Mouse (Mus musculus): ENCODE data around the gene Impg2. TPM values are rescaled to one million over a fixed set of nuclear protein-coding genes. Genes with fewer than 3 reads are reported as not detected.

Impg2 gene
- polyA plus RNA-seq, 1 experiment from 2014 or later = 0.08 TPM

DNA sequence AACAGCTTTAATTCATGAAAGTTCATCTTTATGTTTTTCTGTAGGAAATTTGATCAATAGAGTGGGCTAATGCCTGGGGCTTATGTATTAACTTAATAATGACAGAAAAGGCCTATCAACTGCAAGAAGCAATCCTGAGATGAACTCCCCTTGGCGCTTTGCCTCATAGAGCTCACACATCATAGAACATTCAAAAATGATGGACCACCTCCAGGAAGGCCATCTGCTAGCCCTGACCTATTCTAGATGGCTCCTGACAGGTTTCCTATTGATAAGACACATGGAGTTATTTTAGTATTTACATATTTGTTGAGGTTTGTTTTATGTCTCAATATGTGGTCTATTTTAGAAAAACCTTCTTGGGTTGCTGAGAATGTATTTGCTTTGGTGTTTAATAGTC is 79.2 kb downstream of the Impg2 start:
- Histone ChIP-seq H3K36me3 (ENCODE audit: control insufficient read depth, insufficient read depth, low read length) (no peaks in the 10 kb centered on the region), H3K4me2 (ENCODE audit: low read length) (no peak overlapping the region), H3K4me3 (ENCODE audit: control insufficient read depth in 1 of 2, insufficient read depth in 1 of 2, low read depth in 1 of 2, low read length in 2 of 2) (no peak overlapping the region), H3K4me1 (ENCODE audit: control insufficient read depth in 2 of 2, insufficient read depth in 2 of 2, low read length in 2 of 2) (no peaks in the 10 kb centered on the region; a peak in 1 of 4 replicates), H3K27ac (replicated peaks in 1 of 2; ENCODE audit: control insufficient read depth in 1 of 2, insufficient read depth in 1 of 2, low read depth in 2 of 2, low read length in 2 of 2) (no peak overlapping the region), H3K27me3 (ENCODE audit: control insufficient read depth, insufficient read depth, low read length) (no peaks in the 10 kb centered on the region), H3K9me3 (ENCODE audit: control insufficient read depth, low read length) (no peaks in the 10 kb centered on the region), H3K9ac (ENCODE audit: low read length) (no peak overlapping the region)
- ATAC-seq (ENCODE audit: insufficient number of reproducible peaks, insufficient read depth, low FRiP score, low read depth) = no peak
- WGBS = 75% methylated on average over 1 of the region's 1 CpGs

DNA sequence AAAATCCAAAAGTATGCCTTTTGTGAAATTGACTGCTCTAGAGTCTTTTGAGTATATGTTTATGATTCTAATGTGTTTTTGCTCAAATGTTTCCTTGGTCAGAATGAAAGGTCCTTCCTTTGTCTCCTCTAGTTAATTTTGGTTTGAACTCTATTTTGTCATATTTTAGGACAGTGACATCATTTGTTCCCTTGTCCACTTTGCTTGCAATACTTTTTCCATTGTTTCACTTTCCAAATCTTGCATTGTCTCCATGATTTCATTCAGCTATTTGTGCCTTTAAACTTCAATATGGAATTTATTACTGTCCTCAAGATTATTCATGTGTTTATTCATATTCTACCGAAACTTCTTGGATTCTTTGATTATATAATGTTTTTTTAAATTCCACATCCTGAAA is 79.8 kb downstream of the Impg2 start:
- no peaks in the 10 kb centered on the region for H3K27me3 ChIP-seq (ENCODE audit: control insufficient read depth, insufficient read depth, low read length)
- 75% methylated on average over 1 of the region's 1 CpGs for WGBS
- no peaks in the 10 kb centered on the region for H3K9me3 ChIP-seq (ENCODE audit: control insufficient read depth, low read length)
- H3K4me1 ChIP-seq (ENCODE audit: control insufficient read depth in 2 of 2, insufficient read depth in 2 of 2, low read length in 2 of 2) = no peaks in the 10 kb centered on the region
- H3K9ac ChIP-seq (ENCODE audit: low read length) = no peak overlapping the region
- no peak for ATAC-seq (ENCODE audit: insufficient number of reproducible peaks, insufficient read depth, low FRiP score, low read depth)
- no peak overlapping the region for H3K27ac ChIP-seq (replicated peaks in 1 of 2; ENCODE audit: control insufficient read depth in 1 of 2, insufficient read depth in 1 of 2, low read depth in 2 of 2, low read length in 2 of 2)
- H3K36me3 ChIP-seq (ENCODE audit: control insufficient read depth, insufficient read depth, low read length) = no peaks in the 10 kb centered on the region
- no peak overlapping the region for H3K4me2 ChIP-seq (ENCODE audit: low read length)
- H3K4me3 ChIP-seq (ENCODE audit: control insufficient read depth in 1 of 2, insufficient read depth in 1 of 2, low read depth in 1 of 2, low read length in 2 of 2) = no peak overlapping the region

GRCm38 (mm10) chr16:56286076-56286475 is 82.0 kb downstream of the Impg2 start:
- no peak overlapping the region for H3K9ac ChIP-seq (ENCODE audit: low read length)
- H3K36me3 ChIP-seq (ENCODE audit: control insufficient read depth, insufficient read depth, low read length) = no peaks in the 10 kb centered on the region
- H3K4me3 ChIP-seq (ENCODE audit: control insufficient read depth in 1 of 2, insufficient read depth in 1 of 2, low read depth in 1 of 2, low read length in 2 of 2) = no peak overlapping the region
- WGBS = 77% methylated on average over 5 of the region's 5 CpGs
- no peak overlapping the region for H3K27ac ChIP-seq (replicated peaks in 1 of 2; ENCODE audit: control insufficient read depth in 1 of 2, insufficient read depth in 1 of 2, low read depth in 2 of 2, low read length in 2 of 2)
- no peaks in the 10 kb centered on the region for H3K27me3 ChIP-seq (ENCODE audit: control insufficient read depth, insufficient read depth, low read length)
- ATAC-seq (ENCODE audit: insufficient number of reproducible peaks, insufficient read depth, low FRiP score, low read depth) = no peak
- no peak overlapping the region for H3K4me2 ChIP-seq (ENCODE audit: low read length)
- no peaks in the 10 kb centered on the region for H3K9me3 ChIP-seq (ENCODE audit: control insufficient read depth, low read length)
- no peaks in the 10 kb centered on the region for H3K4me1 ChIP-seq (ENCODE audit: control insufficient read depth in 2 of 2, insufficient read depth in 2 of 2, low read length in 2 of 2)

- Histone ChIP-seq H3K27ac (replicated peaks in 1 of 2; ENCODE audit: control insufficient read depth in 1 of 2, insufficient read depth in 1 of 2, low read depth in 2 of 2, low read length in 2 of 2) (no peak overlapping the region), H3K4me1 (ENCODE audit: control insufficient read depth in 2 of 2, insufficient read depth in 2 of 2, low read length in 2 of 2) (no peaks in the 10 kb centered on the region), H3K36me3 (ENCODE audit: control insufficient read depth, insufficient read depth, low read length) (no peaks in the 10 kb centered on the region), H3K4me2 (ENCODE audit: low read length) (no peak overlapping the region), H3K9me3 (ENCODE audit: control insufficient read depth, low read length) (no peaks in the 10 kb centered on the region), H3K9ac (ENCODE audit: low read length) (no peak overlapping the region), H3K4me3 (ENCODE audit: control insufficient read depth in 1 of 2, insufficient read depth in 1 of 2, low read depth in 1 of 2, low read length in 2 of 2) (no peak overlapping the region), H3K27me3 (ENCODE audit: control insufficient read depth, insufficient read depth, low read length) (no peaks in the 10 kb centered on the region)
- WGBS = 100% methylated on average over 2 of the region's 2 CpGs
- ATAC-seq (ENCODE audit: insufficient number of reproducible peaks, insufficient read depth, low FRiP score, low read depth) = no peak
These were observed 82.9 kb downstream of the Impg2 start for GRCm38 (mm10) chr16:56286977-56287376.

GRCm38 (mm10) chr16:56294887-56295286 is 90.8 kb downstream of the Impg2 start:
- no peak overlapping the region for H3K27ac ChIP-seq (replicated peaks in 1 of 2; ENCODE audit: control insufficient read depth in 1 of 2, insufficient read depth in 1 of 2, low read depth in 2 of 2, low read length in 2 of 2)
- ATAC-seq (ENCODE audit: insufficient number of reproducible peaks, insufficient read depth, low FRiP score, low read depth) = no peak
- no peaks in the 10 kb centered on the region for H3K36me3 ChIP-seq (ENCODE audit: control insufficient read depth, insufficient read depth, low read length)
- H3K9me3 ChIP-seq (ENCODE audit: control insufficient read depth, low read length) = no peaks in the 10 kb centered on the region
- no peaks in the 10 kb centered on the region for H3K27me3 ChIP-seq (ENCODE audit: control insufficient read depth, insufficient read depth, low read length)
- H3K4me1 ChIP-seq (ENCODE audit: control insufficient read depth in 2 of 2, insufficient read depth in 2 of 2, low read length in 2 of 2) = no peaks in the 10 kb centered on the region
- 52% methylated on average over 1 of the region's 1 CpGs for WGBS
- no peak overlapping the region for H3K4me3 ChIP-seq (ENCODE audit: control insufficient read depth in 1 of 2, insufficient read depth in 1 of 2, low read depth in 1 of 2, low read length in 2 of 2)
- no peak overlapping the region for H3K9ac ChIP-seq (ENCODE audit: low read length)
- no peak overlapping the region for H3K4me2 ChIP-seq (ENCODE audit: low read length)

GRCm38 (mm10) chr16:56295888-56296648 is 92.0 kb downstream of the Impg2 start:
- no peak overlapping the region for H3K9ac ChIP-seq (ENCODE audit: low read length)
- 54% methylated on average over 3 of the region's 3 CpGs for WGBS
- no peak for ATAC-seq (ENCODE audit: insufficient number of reproducible peaks, insufficient read depth, low FRiP score, low read depth)

GRCm38 (mm10) chr16:56298248-56298647 is 94.1 kb downstream of the Impg2 start:
- Histone ChIP-seq H3K9me3 (ENCODE audit: control insufficient read depth, low read length) (no peaks in the 10 kb centered on the region), H3K27me3 (ENCODE audit: control insufficient read depth, insufficient read depth, low read length) (no peaks in the 10 kb centered on the region), H3K9ac (ENCODE audit: low read length) (no peak overlapping the region), H3K27ac (replicated peaks in 1 of 2; ENCODE audit: control insufficient read depth in 1 of 2, insufficient read depth in 1 of 2, low read depth in 2 of 2, low read length in 2 of 2) (no peak overlapping the region), H3K4me3 (ENCODE audit: control insufficient read depth in 1 of 2, insufficient read depth in 1 of 2, low read depth in 1 of 2, low read length in 2 of 2) (no peak overlapping the region), H3K4me2 (ENCODE audit: low read length) (no peak overlapping the region), H3K4me1 (ENCODE audit: control insufficient read depth in 2 of 2, insufficient read depth in 2 of 2, low read length in 2 of 2) (no peaks in the 10 kb centered on the region), H3K36me3 (ENCODE audit: control insufficient read depth, insufficient read depth, low read length) (no peaks in the 10 kb centered on the region)
- no peak for ATAC-seq (ENCODE audit: insufficient number of reproducible peaks, insufficient read depth, low FRiP score, low read depth)
- 82% methylated on average over 6 of the region's 6 CpGs for WGBS

More at GRCm38 (mm10) chr16:56295888-56296648, 92.0 kb downstream of the Impg2 start:
- Histone ChIP-seq H3K27me3 (ENCODE audit: control insufficient read depth, insufficient read depth, low read length) (no peaks in the 10 kb centered on the region), H3K4me2 (ENCODE audit: low read length) (no peak overlapping the region), H3K4me1 (ENCODE audit: control insufficient read depth in 2 of 2, insufficient read depth in 2 of 2, low read length in 2 of 2) (no peaks in the 10 kb centered on the region), H3K36me3 (ENCODE audit: control insufficient read depth, insufficient read depth, low read length) (no peaks in the 10 kb centered on the region), H3K4me3 (ENCODE audit: control insufficient read depth in 1 of 2, insufficient read depth in 1 of 2, low read depth in 1 of 2, low read length in 2 of 2) (no peak overlapping the region), H3K27ac (replicated peaks in 1 of 2; ENCODE audit: control insufficient read depth in 1 of 2, insufficient read depth in 1 of 2, low read depth in 2 of 2, low read length in 2 of 2) (no peak overlapping the region), H3K9me3 (ENCODE audit: control insufficient read depth, low read length) (no peaks in the 10 kb centered on the region)

GRCm38 (mm10) chr16:56298836-56299235 is 94.7 kb downstream of the Impg2 start:
- Histone ChIP-seq H3K4me2 (ENCODE audit: low read length) (no peak overlapping the region), H3K4me3 (ENCODE audit: control insufficient read depth in 1 of 2, insufficient read depth in 1 of 2, low read depth in 1 of 2, low read length in 2 of 2) (no peak overlapping the region), H3K36me3 (ENCODE audit: control insufficient read depth, insufficient read depth, low read length) (no peaks in the 10 kb centered on the region), H3K27ac (replicated peaks in 1 of 2; ENCODE audit: control insufficient read depth in 1 of 2, insufficient read depth in 1 of 2, low read depth in 2 of 2, low read length in 2 of 2) (no peak overlapping the region), H3K4me1 (ENCODE audit: control insufficient read depth in 2 of 2, insufficient read depth in 2 of 2, low read length in 2 of 2) (no peaks in the 10 kb centered on the region), H3K9me3 (ENCODE audit: control insufficient read depth, low read length) (no peaks in the 10 kb centered on the region), H3K27me3 (ENCODE audit: control insufficient read depth, insufficient read depth, low read length) (no peaks in the 10 kb centered on the region), H3K9ac (ENCODE audit: low read length) (no peak overlapping the region)
- ATAC-seq (ENCODE audit: insufficient number of reproducible peaks, insufficient read depth, low FRiP score, low read depth) = no peak
- WGBS = 64% methylated on average over 2 of the region's 2 CpGs
